Mouse (Mus musculus) thymus, adult 2 months (tissue): Measurements from ENCODE around the gene Glt1d1.

Experiments
- CTCF ChIP-seq: fragments of 200-500 bp; IDR thresholded peaks from 2 replicates; pipeline ENCODE4 v1.5.1; 2012; ENCODE audit warnings: mild to moderate bottlenecking, control low read depth, low read length, moderate library complexity, borderline replicate concordance; ENCODE audit not compliant: control insufficient read depth, poor library complexity, insufficient read depth; ENCODE audit errors: extremely low read depth
- POLR2A ChIP-seq: fragments of 200-500 bp; IDR thresholded peaks from 2 replicates; pipeline ENCODE4 v1.6.1; 2012; ENCODE audit warnings: mild to moderate bottlenecking, low read length, control low read depth, moderate library complexity; ENCODE audit not compliant: control insufficient read depth, poor library complexity, insufficient read depth; ENCODE audit errors: extremely low read depth

GRCm38 (mm10) chr5:127730351-127730750 is 98.3 kb downstream of the Glt1d1 start:
- TF ChIP-seq POLR2A, result no peak
- TF ChIP-seq CTCF, result no peak
